9 mouse cellular contexts compared by ENCODE assay signal in the genomic region with DNA sequence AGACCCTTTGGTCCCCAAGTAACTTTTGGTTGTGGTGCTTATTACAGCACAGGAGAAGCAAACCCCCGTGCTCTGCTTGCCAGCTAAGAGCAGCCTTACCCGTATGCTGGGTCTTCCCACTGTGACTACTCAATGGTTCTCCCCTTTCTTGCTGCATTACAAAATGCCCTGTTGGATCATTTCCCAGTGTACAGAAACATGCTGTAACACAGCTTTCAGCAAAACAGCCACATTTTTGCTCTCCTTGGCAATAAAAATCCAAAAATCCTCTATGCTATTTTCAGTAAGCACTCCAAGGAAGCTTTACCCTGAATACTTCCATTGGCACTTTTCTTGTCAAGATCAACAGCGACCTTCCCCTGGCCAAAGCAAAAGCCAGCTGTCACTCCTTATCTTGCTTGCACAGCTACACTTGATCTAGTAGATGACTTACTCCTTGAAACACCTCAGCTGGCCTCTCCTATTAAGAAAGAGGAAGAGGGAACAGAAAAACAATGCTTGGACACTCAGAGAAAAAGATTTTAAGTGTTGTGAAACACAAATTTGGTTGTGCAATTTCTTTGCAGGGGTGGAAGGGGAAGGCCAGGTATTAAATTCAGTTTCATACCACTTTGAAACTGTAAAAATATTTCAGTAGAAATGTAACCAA. TPM values are rescaled to one million over a fixed set of nuclear protein-coding genes. Genes with fewer than 3 reads are reported as not detected.
DNase-seq lines count a peak whose midpoint lies in the region; ATAC-seq and TF ChIP-seq lines count a peak whose summit lies in the region.
"Had no signal": no experiment of that assay in that cellular context is flagged by ENCODE, and none has a peak within 500 bp of the region (broad histone marks: within the 10 kb centered on the region; RNA-seq: fewer than 3 reads in every experiment).

No protein-coding gene starts in this region.

- peak; percentile 48; the same call in 1 of the 2 replicates for TF ChIP-seq EP300 in lung, postnatal 0 days (IDR thresholded peaks at IDR 0.05)
- TF ChIP-seq EP300 in stomach, postnatal 0 days (optimal IDR thresholded peaks at IDR 0.05), result no peak

- H3K27me3 ChIP-seq in erythroblast, embryonic 14.5 days (ENCODE audit: control insufficient read depth), result no peaks in the 10 kb centered on the region
- no peaks in the 10 kb centered on the region for H3K27me3 ChIP-seq in intestine, embryonic 15.5 days (replicated peaks)
- H3K27me3 ChIP-seq in lung, postnatal 0 days (replicated peaks; ENCODE audit: insufficient read depth, low read length), result no peaks in the 10 kb centered on the region
- H3K27me3 ChIP-seq in stomach, postnatal 0 days (ENCODE audit: control insufficient read depth, insufficient read depth, low read length), result no peaks in the 10 kb centered on the region

- WGBS in intestine, embryonic 15.5 days, result 53% methylated on average over 3 of the region's 3 CpGs
- 17% methylated on average over 3 of the region's 3 CpGs for WGBS in lung, postnatal 0 days
- 29% methylated on average over 3 of the region's 3 CpGs for WGBS in stomach, postnatal 0 days

- peak; percentile 24 to 80 for DNase-seq in adrenal gland, adult (ENCODE audit: inconsistent age in 2 of 2, low spot score in 1 of 2)
- no peak for DNase-seq in adrenal gland, postnatal 4 days (ENCODE audit: low spot score in 2 of 2)
- peak; percentile 73 for DNase-seq in 3T3-L1 (ENCODE audit: low read depth, low spot score)
- DNase-seq in lung, postnatal 0 days (ENCODE audit: low spot score), result peak; percentile 90
- DNase-seq in stomach, postnatal 0 days (ENCODE audit: low spot score), result no peak
- no peak for DNase-seq in ovary, postnatal 14 days (ENCODE audit: low spot score)

- ATAC-seq in intestine, embryonic 15.5 days, result no peak
- peak; percentile 21 for ATAC-seq in lung, postnatal 0 days
- ATAC-seq in stomach, postnatal 0 days (ENCODE audit: low FRiP score, low TSS enrichment), result no peak

- peak overlapping the region; percentile 79 for H3K4me3 ChIP-seq in erythroblast, embryonic 14.5 days (replicated peaks)
- H3K4me3 ChIP-seq in intestine, embryonic 15.5 days (replicated peaks), result 0 out of 2 replicates have a peak overlapping the region, but pooled peaks have one; percentile 7
- H3K4me3 ChIP-seq in lung, postnatal 0 days (ENCODE audit: low read depth, low read length), result peak overlapping the region; percentile 11; the same call in 1 of the 2 replicates
- peak overlapping the region; percentile 74; the same call in 1 of the 2 replicates for H3K4me3 ChIP-seq in stomach, postnatal 0 days (ENCODE audit: low read depth, low read length)

- peaks cover 57% of the 10 kb centered on the region for H3K4me1 ChIP-seq in erythroblast, embryonic 14.5 days (ENCODE audit: control insufficient read depth)
- H3K4me1 ChIP-seq in intestine, embryonic 15.5 days (replicated peaks), result peaks cover 11% of the 10 kb centered on the region
- peaks cover 13% of the 10 kb centered on the region; the same call in 1 of the 2 replicates for H3K4me1 ChIP-seq in lung, postnatal 0 days (ENCODE audit: insufficient read depth, low read depth, low read length)
- H3K4me1 ChIP-seq in stomach, postnatal 0 days (replicated peaks; ENCODE audit: control insufficient read depth, insufficient read depth), result peaks cover 7% of the 10 kb centered on the region

- H3K9ac ChIP-seq in intestine, embryonic 15.5 days, result no peak overlapping the region
- H3K9ac ChIP-seq in lung, postnatal 0 days (replicated peaks; ENCODE audit: low read depth), result no peak overlapping the region
- H3K9ac ChIP-seq in stomach, postnatal 0 days (ENCODE audit: low read length), result peak overlapping the region; percentile 45

- H3K9me3 ChIP-seq in erythroblast, embryonic 14.5 days (ENCODE audit: control insufficient read depth, low read length), result no peaks in the 10 kb centered on the region
- H3K9me3 ChIP-seq in intestine, embryonic 15.5 days, result no peaks in the 10 kb centered on the region
- H3K9me3 ChIP-seq in lung, postnatal 0 days (ENCODE audit: low read length), result no peaks in the 10 kb centered on the region
- H3K9me3 ChIP-seq in stomach, postnatal 0 days (ENCODE audit: control insufficient read depth, low read length), result no peaks in the 10 kb centered on the region

- H3K4me2 ChIP-seq in intestine, embryonic 15.5 days (replicated peaks), result peak overlapping the region; percentile 56
- H3K4me2 ChIP-seq in lung, postnatal 0 days (replicated peaks; ENCODE audit: low read depth, low read length), result peak overlapping the region; percentile 54
- peak overlapping the region; percentile 63 for H3K4me2 ChIP-seq in stomach, postnatal 0 days (replicated peaks; ENCODE audit: low read depth)

- peak overlapping the region; percentile 36; the same call in 1 of the 2 replicates for H3K27ac ChIP-seq in intestine, embryonic 15.5 days
- H3K27ac ChIP-seq in lung, postnatal 0 days (ENCODE audit: low read length), result peak overlapping the region; percentile 99
- peak overlapping the region; percentile 80 for H3K27ac ChIP-seq in stomach, postnatal 0 days (replicated peaks)

- peaks cover 40% of the 10 kb centered on the region for H3K36me3 ChIP-seq in erythroblast, embryonic 14.5 days (ENCODE audit: control insufficient read depth)
- H3K36me3 ChIP-seq in intestine, embryonic 15.5 days, result peaks cover 6% of the 10 kb centered on the region
- peaks cover 10% of the 10 kb centered on the region for H3K36me3 ChIP-seq in lung, postnatal 0 days (ENCODE audit: insufficient read depth, low read length)
- peaks cover 5% of the 10 kb centered on the region for H3K36me3 ChIP-seq in stomach, postnatal 0 days (ENCODE audit: control insufficient read depth, insufficient read depth, low read length)

- TF ChIP-seq CTCF in lung, postnatal 0 days (IDR thresholded peaks at IDR 0.05), result no peak
- no peak for TF ChIP-seq CTCF in stomach, postnatal 0 days (IDR thresholded peaks at IDR 0.05; ENCODE audit: low read depth)

RNA-seq across cellular contexts. Expression of a gene that starts 2.1 kb away (rescaled TPM):
- 10 to 100 TPM; 78.8 to 79.2 TPM for total RNA-seq in adrenal gland, postnatal 4 days (2021)
- polyA plus RNA-seq in erythroblast, embryonic 14.5 days (2012), result 0.61 and 0.66 TPM in 2 replicates
- 74.1 and 80.7 TPM in 2 replicates for polyA plus RNA-seq in intestine, embryonic 15.5 days (2015; fragmentation: Nextera tagmentation; extraction: Ambion mirVana)
- 70.7 and 72.4 TPM in 2 replicates for polyA plus RNA-seq in lung, postnatal 0 days (2015; fragmentation: Nextera tagmentation; extraction: Ambion mirVana)
- 65.7 and 73.2 TPM in 2 replicates for polyA plus RNA-seq in stomach, postnatal 0 days (2015; fragmentation: Nextera tagmentation; extraction: Ambion mirVana)

RNA-seq across cellular contexts. Expression of a gene that starts 26.5 kb away (rescaled TPM):
- not detected for total RNA-seq in adrenal gland, postnatal 4 days (2021)
- not detected in 2 replicates for polyA plus RNA-seq in erythroblast, embryonic 14.5 days (2012)
- polyA plus RNA-seq in intestine, embryonic 15.5 days (2015; fragmentation: Nextera tagmentation; extraction: Ambion mirVana), result not detected in 2 replicates
- 0.21 TPM in 1 of 2 replicates, not detected in the other for polyA plus RNA-seq in lung, postnatal 0 days (2015; fragmentation: Nextera tagmentation; extraction: Ambion mirVana)
- 0.23 and 0.30 TPM in 2 replicates for polyA plus RNA-seq in stomach, postnatal 0 days (2015; fragmentation: Nextera tagmentation; extraction: Ambion mirVana)
- total RNA-seq: heart, postnatal 36 days had no signal

Comparison
In these comparisons a context has a peak if more than half of its experiments do, and no peak if none do; other contexts are left out.
1. DNase-seq: peak in adrenal gland, adult (2 of 2), 3T3-L1 (single experiment) and lung, postnatal 0 days (single experiment); none in adrenal gland, postnatal 4 days (0 of 2), stomach, postnatal 0 days (single experiment) and ovary, postnatal 14 days (single experiment).
2. H3K4me3 ChIP-seq: peak in every context shown above with its lines; median percentile 79 in erythroblast, embryonic 14.5 days; 74 in stomach, postnatal 0 days; 11 in lung, postnatal 0 days; 7 in intestine, embryonic 15.5 days.
3. H3K27ac ChIP-seq: peak in every context shown above with its lines; median percentile 99 in lung, postnatal 0 days; 80 in stomach, postnatal 0 days; 36 in intestine, embryonic 15.5 days.
4. RNA of a gene that starts 2.1 kb away (polyA plus RNA-seq): 74.1 to 80.7 TPM in intestine, embryonic 15.5 days, 70.7 to 72.4 TPM in lung, postnatal 0 days and 65.7 to 73.2 TPM in stomach, postnatal 0 days; 0.61 to 0.66 TPM in erythroblast, embryonic 14.5 days; every median in the first group is over 10 times any median in the second.
5. Peak in every context shown above with its lines, with median percentiles within 50 percentile points of each other: H3K4me2 ChIP-seq.